Mouse (Mus musculus): ENCODE measurements around the gene Tectb.

- TF ChIP-seq CTCF (IDR thresholded peaks at IDR 0.05; ENCODE audit: borderline replicate concordance, insufficient read depth, low read depth, low read length) (no peak), POLR2A (IDR thresholded peaks at IDR 0.05; ENCODE audit: borderline replicate concordance, insufficient read depth, low read length) (no peak)
Observed at GRCm38 (mm10) chr19:55138506-55138905, 42.0 kb upstream of the Tectb start.

Data from cerebellum, adult 2 months (tissue).